In the genomic region with DNA sequence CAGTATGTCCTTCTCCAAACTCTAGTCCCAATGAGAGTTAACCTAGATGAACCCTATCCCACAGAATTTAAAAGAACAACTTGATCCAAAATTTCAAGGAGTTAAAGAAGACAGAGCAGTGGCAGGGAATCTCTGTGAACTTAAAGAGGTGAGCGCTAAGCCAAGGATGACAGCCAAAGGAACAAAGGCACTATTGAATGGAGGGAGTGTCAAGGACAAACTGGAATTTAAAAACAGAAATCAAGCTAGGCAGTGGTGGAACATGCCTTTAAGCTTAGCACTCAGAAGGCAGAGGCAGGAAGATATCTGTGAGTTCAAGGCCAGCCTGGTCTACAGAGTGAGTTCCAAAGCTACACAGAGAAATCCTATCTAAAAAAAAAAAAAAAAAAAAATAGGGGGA, we compare ENCODE assay signal across 26 mouse cellular contexts.
DNase-seq lines count a peak whose midpoint lies in the region; ATAC-seq and TF ChIP-seq lines count a peak whose summit lies in the region.
"Had no signal": no experiment of that assay in that cellular context is flagged by ENCODE, and none has a peak within 500 bp of the region (broad histone marks: within the 10 kb centered on the region; RNA-seq: fewer than 3 reads in every experiment).

No protein-coding gene starts in this region.

- WGBS in intestine, embryonic 15.5 days = 97% methylated on average over 1 of the region's 1 CpGs

- peaks cover 2 to 4% of the 10 kb centered on the region in 2 experiments; a peak in 3 of 4 replicates for H3K4me1 ChIP-seq in ES-E14 (ENCODE audit: control insufficient read depth in 2 of 2, insufficient read depth in 2 of 2, low read length in 2 of 2, poor library complexity in 1 of 2)
- no peaks in the 10 kb centered on the region for H3K4me1 ChIP-seq in intestine, embryonic 15.5 days (replicated peaks)

- ATAC-seq in intestine, embryonic 15.5 days = no peak
- ATAC-seq: activated CD4-positive, CD25-positive, alpha-beta regulatory T cell, adult 4 months; CD4-positive, CD25-positive, alpha-beta regulatory T cell, adult 4 months; Patski had no signal

- H3K27ac ChIP-seq in ES-E14 (ENCODE audit: insufficient read depth, low read depth, low read length, poor library complexity, severe bottlenecking) = no peak overlapping the region
- H3K27ac ChIP-seq in intestine, embryonic 15.5 days = no peak overlapping the region

- no peaks in the 10 kb centered on the region for H3K9me3 ChIP-seq in ES-E14 (ENCODE audit: control insufficient read depth, insufficient read depth, low read depth, low read length)
- H3K9me3 ChIP-seq in intestine, embryonic 15.5 days = no peaks in the 10 kb centered on the region
- H3K9me3 ChIP-seq: G1E had no signal

- H3K4me3 ChIP-seq in ES-E14 (ENCODE audit: insufficient read depth in 1 of 2, low read depth in 1 of 2, low read length in 2 of 2, poor library complexity in 1 of 2, severe bottlenecking in 1 of 2) = no peak overlapping the region
- no peak overlapping the region for H3K4me3 ChIP-seq in intestine, embryonic 15.5 days (replicated peaks)

- in situ Hi-C loops in ES-E14 (cut with MboI; ENCODE audit: low sequenced_read_pairs in 2 of 2, unreplicated experiment in 2 of 2) = no loop called here

- H3K27me3 ChIP-seq in intestine, embryonic 15.5 days (replicated peaks) = no peaks in the 10 kb centered on the region
- H3K27me3 ChIP-seq: CH12.LX had no signal

- H3K4me2 ChIP-seq in intestine, embryonic 15.5 days (replicated peaks) = no peak overlapping the region

- peak; percentile 76 for DNase-seq in ES-CJ7 (ENCODE audit: low read depth, low spot score)
- DNase-seq in ES-E14 (ENCODE audit: low read depth, low spot score) = peak; percentile 40
- peak; percentile 84 for DNase-seq in R1 (ENCODE audit: low read depth, low spot score)
- peak; percentile 73 for DNase-seq in ZHBTc4 (ENCODE audit: low read depth, low spot score)
- DNase-seq in right cerebral cortex, postnatal 36 days (ENCODE audit: low spot score in 2 of 2) = no peak
- no peak for DNase-seq in cerebellum, adult 11 months
- no peak for DNase-seq in ovary, adult 18-20 months (ENCODE audit: low spot score)
- DNase-seq: adrenal gland, adult 2 months; adrenal gland, adult 8-10 months; adrenal gland, postnatal 10 days; adrenal gland, postnatal 14 days; adrenal gland, postnatal 25 days; adrenal gland, postnatal 36 days; B cell, adult 2 months; cerebellum, adult 11-12 months; cerebellum, adult 18-20 months; cerebellum, adult 2 months; cerebellum, adult 8-10 months; cerebellum, adult 9-10 months; cerebellum, adult 9-11 months had no signal

- no peaks in the 10 kb centered on the region for H3K36me3 ChIP-seq in ES-E14 (ENCODE audit: control insufficient read depth, insufficient read depth, low read length, poor library complexity, severe bottlenecking)
- no peaks in the 10 kb centered on the region for H3K36me3 ChIP-seq in intestine, embryonic 15.5 days
- H3K36me3 ChIP-seq: G1E had no signal

- no peak overlapping the region for H3K9ac ChIP-seq in ES-E14 (ENCODE audit: insufficient read depth, low read depth, low read length, poor library complexity, severe bottlenecking)
- no peak overlapping the region for H3K9ac ChIP-seq in intestine, embryonic 15.5 days

TF ChIP-seq in ES-E14, 5 proteins besides CTCF, POLR2A, EP300 and RAD21:
- TF ChIP-seq ZC3H11A (IDR thresholded peaks at IDR 0.05; ENCODE audit: borderline replicate concordance, low read depth, low read length) = no peak
- no peak for TF ChIP-seq CHD2 (IDR thresholded peaks at IDR 0.05; ENCODE audit: low read depth, low read length)

Comparison
In these comparisons a context has a peak if more than half of its experiments do, and no peak if none do; other contexts are left out.
1. DNase-seq: peak in ES-CJ7 (single experiment), ES-E14 (single experiment), R1 (single experiment) and ZHBTc4 (single experiment); none in right cerebral cortex, postnatal 36 days (0 of 2), cerebellum, adult 11 months (single experiment) and ovary, adult 18-20 months (single experiment).